Mouse (Mus musculus) spleen, postnatal 36 days (tissue): ENCODE results near the gene Vmn1r224.

Source experiments
- DNase-seq, 2 experiments: peaks; one replicate each; pipeline ENCODE4 v3.0.0; 2022; ENCODE audit warnings: low spot score in 2 of 2, mixed read lengths in 1 of 2

Gene Vmn1r224

GRCm38 (mm10) chr17:20413846-20414245 is at the start of gene Vmn1r224:
Vmn1r224 (plus strand) TSS chr17:20414146.
- no peak for DNase-seq

GRCm38 (mm10) chr17:20399105-20399504 is 14.8 kb upstream of the Vmn1r224 start:
- DNase-seq: no peak

GRCm38 (mm10) chr17:20439263-20439662 is 25.3 kb downstream of the Vmn1r224 start:
- DNase-seq: no peak

GRCm38 (mm10) chr17:20473311-20473710 is 59.4 kb downstream of the Vmn1r224 start:
- DNase-seq: no peak
